16 mouse cellular contexts compared by ENCODE assay signal in the genomic region with DNA sequence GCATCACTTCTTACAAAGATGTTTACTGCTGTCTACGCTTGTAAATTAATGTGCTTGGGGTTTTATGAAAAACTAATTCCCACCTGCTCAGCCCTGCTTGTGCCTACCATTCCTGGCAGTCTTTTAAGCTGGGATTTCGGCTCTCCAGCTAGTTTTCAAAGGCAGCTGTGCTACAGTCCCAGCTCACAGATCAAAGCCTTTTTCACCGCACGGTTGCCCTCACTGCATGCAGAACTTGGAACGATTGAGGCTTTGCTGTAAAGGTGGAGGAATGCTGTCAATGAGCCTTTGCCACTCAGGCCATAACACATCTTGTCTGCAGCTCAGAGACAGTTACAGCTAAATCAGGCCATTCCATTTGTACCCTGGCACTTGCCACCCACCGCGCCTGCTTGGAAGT. TPM values are rescaled to one million over a fixed set of nuclear protein-coding genes. Genes with fewer than 3 reads are reported as not detected.
DNase-seq lines count a peak whose midpoint lies in the region; ATAC-seq lines count a peak whose summit lies in the region.
"Had no signal": no experiment of that assay in that cellular context is flagged by ENCODE, and none has a peak within 500 bp of the region (broad histone marks: within the 10 kb centered on the region; RNA-seq: fewer than 3 reads in every experiment).

No protein-coding gene starts in this region.

- no peaks in the 10 kb centered on the region for H3K9me3 ChIP-seq in forebrain, embryonic 10.5 days
- no peaks in the 10 kb centered on the region for H3K9me3 ChIP-seq in forebrain, embryonic 12.5 days
- no peaks in the 10 kb centered on the region for H3K9me3 ChIP-seq in midbrain, embryonic 12.5 days
- no peaks in the 10 kb centered on the region for H3K9me3 ChIP-seq in heart, embryonic 11.5 days (replicated peaks; ENCODE audit: control insufficient read depth, low read length)
- H3K9me3 ChIP-seq: heart, embryonic 15.5 days had no signal

- no peak overlapping the region for H3K4me3 ChIP-seq in forebrain, embryonic 10.5 days
- H3K4me3 ChIP-seq in forebrain, embryonic 12.5 days (replicated peaks), result no peak overlapping the region
- no peak overlapping the region for H3K4me3 ChIP-seq in midbrain, embryonic 12.5 days
- no peak overlapping the region for H3K4me3 ChIP-seq in heart, embryonic 11.5 days (ENCODE audit: low read depth, low read length)
- H3K4me3 ChIP-seq: heart, embryonic 15.5 days had no signal

- no peak overlapping the region for H3K4me2 ChIP-seq in forebrain, embryonic 12.5 days
- H3K4me2 ChIP-seq in midbrain, embryonic 12.5 days (replicated peaks), result no peak overlapping the region
- H3K4me2 ChIP-seq in heart, embryonic 11.5 days, result no peak overlapping the region
- H3K4me2 ChIP-seq: heart, embryonic 15.5 days; hindbrain, embryonic 14.5 days had no signal

- intact Hi-C loops in left cerebral cortex, postnatal 4 days (cut with DNase I), result no loop called here
- intact Hi-C loops in left cerebral cortex, postnatal 14 days (cut with DNase I), result no loop called here

- H3K36me3 ChIP-seq in forebrain, embryonic 10.5 days (replicated peaks), result no peaks in the 10 kb centered on the region
- H3K36me3 ChIP-seq in forebrain, embryonic 12.5 days (replicated peaks), result no peaks in the 10 kb centered on the region
- H3K36me3 ChIP-seq in midbrain, embryonic 12.5 days, result no peaks in the 10 kb centered on the region
- H3K36me3 ChIP-seq in heart, embryonic 11.5 days (ENCODE audit: control insufficient read depth, insufficient read depth, low read length), result no peaks in the 10 kb centered on the region
- H3K36me3 ChIP-seq: heart, embryonic 15.5 days had no signal

- peaks cover 6% of the 10 kb centered on the region for H3K4me1 ChIP-seq in forebrain, embryonic 10.5 days
- H3K4me1 ChIP-seq in forebrain, embryonic 12.5 days, result no peaks in the 10 kb centered on the region
- H3K4me1 ChIP-seq in midbrain, embryonic 12.5 days, result 0 out of 2 replicates have a peak, but pooled peaks cover 4% of the 10 kb centered on the region
- H3K4me1 ChIP-seq in heart, embryonic 11.5 days (ENCODE audit: control insufficient read depth, insufficient read depth, low read length), result no peaks in the 10 kb centered on the region
- H3K4me1 ChIP-seq: heart, embryonic 15.5 days had no signal

- H3K27ac ChIP-seq in forebrain, embryonic 10.5 days, result no peak overlapping the region
- H3K27ac ChIP-seq in forebrain, embryonic 12.5 days, result no peak overlapping the region
- no peak overlapping the region for H3K27ac ChIP-seq in midbrain, embryonic 12.5 days (replicated peaks)
- no peak overlapping the region for H3K27ac ChIP-seq in heart, embryonic 11.5 days (ENCODE audit: low read depth, low read length)
- H3K27ac ChIP-seq: heart, embryonic 15.5 days; hindbrain, embryonic 14.5 days; macrophage had no signal

- ATAC-seq in forebrain, embryonic 12.5 days (ENCODE audit: low FRiP score), result no peak
- peak; percentile 30; the same call in 1 of the 2 replicates for ATAC-seq in midbrain, embryonic 12.5 days (ENCODE audit: low FRiP score, low read depth)
- ATAC-seq in heart, embryonic 11.5 days (replicated peaks; ENCODE audit: insufficient number of reproducible peaks, low FRiP score, low TSS enrichment), result no peak

- H3K27me3 ChIP-seq in forebrain, embryonic 10.5 days (ENCODE audit: poor library complexity, severe bottlenecking), result no peaks in the 10 kb centered on the region
- H3K27me3 ChIP-seq in forebrain, embryonic 12.5 days, result no peaks in the 10 kb centered on the region
- H3K27me3 ChIP-seq in midbrain, embryonic 12.5 days, result no peaks in the 10 kb centered on the region
- no peaks in the 10 kb centered on the region for H3K27me3 ChIP-seq in heart, embryonic 11.5 days (ENCODE audit: control insufficient read depth, insufficient read depth, low read length)
- H3K27me3 ChIP-seq: heart, embryonic 15.5 days had no signal

- H3K9ac ChIP-seq in forebrain, embryonic 12.5 days, result no peak overlapping the region
- no peak overlapping the region for H3K9ac ChIP-seq in midbrain, embryonic 12.5 days (replicated peaks)
- H3K9ac ChIP-seq in heart, embryonic 11.5 days (ENCODE audit: low read depth, low read length), result no peak overlapping the region
- H3K9ac ChIP-seq: heart, embryonic 15.5 days; hindbrain, embryonic 14.5 days had no signal

- 56% methylated on average over 7 of the region's 7 CpGs for WGBS in forebrain, embryonic 10.5 days
- whole genome bisulfite sequencing in forebrain, embryonic 12.5 days, result 46% methylated on average over 7 of the region's 7 CpGs
- 28% methylated on average over 7 of the region's 7 CpGs for WGBS in midbrain, embryonic 12.5 days
- 75% methylated on average over 7 of the region's 7 CpGs for WGBS in heart, embryonic 11.5 days (ENCODE audit: insufficient replicate concordance)

- DNase-seq in forebrain, embryonic 10.5 days (ENCODE audit: extremely low spot score, low spot score), result peak; percentile 16
- DNase-seq in left cerebral cortex, postnatal 4 days, result peak; percentile 1
- no peak for DNase-seq in left cerebral cortex, postnatal 14 days (ENCODE audit: low spot score in 2 of 2)
- peak; percentile 13 for DNase-seq in embryo, embryonic 10.5 days (ENCODE audit: low spot score)
- DNase-seq in adrenal gland, postnatal 14 days, result no peak
- DNase-seq: B cell, adult 2 months; cerebellum, adult 9-11 months; right cerebral cortex, adult 18-20 months; thymus, postnatal 14 days had no signal

RNA-seq across cellular contexts. Expression of gene Gabra2, which starts 37.6 kb away (rescaled TPM):
- polyA plus RNA-seq in forebrain, embryonic 10.5 days (2016; fragmentation: Nextera tagmentation; extraction: Ambion mirVana), result 2.0 TPM in 2 replicates
- 14.0 and 16.8 TPM in 2 replicates for polyA plus RNA-seq in forebrain, embryonic 12.5 days (2016; fragmentation: Nextera tagmentation; extraction: Ambion mirVana)
- 10 to 100 TPM; 49.3 to 58.5 TPM for total RNA-seq in left cerebral cortex, postnatal 4 days (2021)
- total RNA-seq in left cerebral cortex, postnatal 14 days (2021), result 10 to 100 TPM; 74.2 to 78.8 TPM
- polyA plus RNA-seq in midbrain, embryonic 12.5 days (2016; fragmentation: Nextera tagmentation; extraction: Ambion mirVana), result 14.8 and 18.6 TPM in 2 replicates
- 0.11 and 0.30 TPM in 2 replicates for polyA plus RNA-seq in heart, embryonic 11.5 days (2014; fragmentation: Nextera tagmentation; extraction: Ambion mirVana)
- 0.07 and 0.19 TPM in 2 replicates for total RNA-seq in adrenal gland, postnatal 14 days (2021)
- total RNA-seq: ES-E14 had no signal
- polyA plus RNA-seq: macrophage had no signal

Comparison
In these comparisons a context has a peak if more than half of its experiments do, and no peak if none do; other contexts are left out.
1. DNase-seq: peak in forebrain, embryonic 10.5 days (single experiment), left cerebral cortex, postnatal 4 days (single experiment) and embryo, embryonic 10.5 days (single experiment); none in left cerebral cortex, postnatal 14 days (0 of 2) and adrenal gland, postnatal 14 days (single experiment).